Mouse (Mus musculus): ENCODE results near the gene Bclaf3. TPM values are rescaled to one million over a fixed set of nuclear protein-coding genes. Genes with fewer than 3 reads are reported as not detected.
A peak's percentile ranks its signal among the peaks of the same experiment; 100 is the strongest.
"Not testable (repeated sequence)": the region's sequence is repeated elsewhere in the genome, so short reads cannot be mapped to it uniquely, and the experiment has no call there.

Bclaf3 gene
- polyA plus RNA-seq, 1 experiment from 2014 or later: 6.5 TPM

DNA sequence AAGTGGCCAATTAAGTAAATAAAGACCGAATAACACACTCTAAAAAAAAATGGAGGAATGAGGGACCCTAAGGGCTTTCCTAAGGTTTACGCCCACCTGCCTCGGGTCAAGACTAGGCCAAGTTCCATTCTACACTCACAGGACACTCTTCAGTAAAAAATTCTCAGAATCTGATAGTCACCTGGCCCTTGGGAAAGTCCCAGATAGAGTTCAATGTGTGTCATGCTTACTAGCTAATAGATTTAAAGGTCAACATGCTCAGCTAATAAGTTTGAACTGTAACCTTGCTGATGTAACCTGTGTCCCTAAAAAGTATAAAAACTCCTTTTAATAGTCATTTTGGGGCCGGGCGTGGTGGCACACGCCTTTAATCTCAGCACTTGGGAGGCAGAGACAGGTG, 10.9 kb upstream of the Bclaf3 start:
- H3K4me1 ChIP-seq (ENCODE audit: control insufficient read depth, low read depth, low read length): no peaks in the 10 kb centered on the region
- H3K4me3 ChIP-seq (ENCODE audit: low read depth, low read length): no peak overlapping the region
- no peak for ATAC-seq (ENCODE audit: low read depth)
- no peak overlapping the region for H3K9ac ChIP-seq (ENCODE audit: low read depth, low read length)
- H3K4me2 ChIP-seq (ENCODE audit: low read depth, low read length): no peak overlapping the region
- H3K9me3 ChIP-seq (replicated peaks; ENCODE audit: control insufficient read depth, low read length): no peaks in the 10 kb centered on the region
- WGBS (ENCODE audit: insufficient replicate concordance): 64% methylated on average over 6 of the region's 6 CpGs
- no peaks in the 10 kb centered on the region for H3K27me3 ChIP-seq (ENCODE audit: control insufficient read depth, insufficient read depth, low read depth, low read length)
- H3K27ac ChIP-seq (ENCODE audit: low read length): no peak overlapping the region
- no peaks in the 10 kb centered on the region for H3K36me3 ChIP-seq (ENCODE audit: control insufficient read depth, insufficient read depth)

DNA sequence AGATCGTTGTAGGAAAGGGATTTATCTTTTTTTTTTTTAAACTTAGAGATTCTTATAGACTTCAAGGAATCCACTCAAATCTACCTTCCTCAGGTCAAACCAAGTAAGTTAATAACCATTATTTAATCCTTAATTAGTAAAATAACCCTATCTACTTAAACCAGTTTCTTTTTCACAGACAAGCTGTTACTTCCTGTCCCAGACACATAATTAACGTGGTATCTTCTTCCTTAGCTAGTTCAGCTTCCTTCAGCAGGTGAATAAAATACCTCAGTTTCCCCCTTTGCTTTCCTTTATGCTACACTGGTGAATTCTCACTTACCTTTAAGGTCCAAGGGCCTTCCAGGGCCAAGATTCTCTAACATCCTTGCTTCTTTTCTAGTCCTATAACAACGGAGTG, 4.7 kb upstream of the Bclaf3 start:
- Histone ChIP-seq H3K4me1 (ENCODE audit: control insufficient read depth, low read depth, low read length) (no peaks in the 10 kb centered on the region), H3K4me2 (ENCODE audit: low read depth, low read length) (no peak overlapping the region), H3K9ac (ENCODE audit: low read depth, low read length) (no peak overlapping the region), H3K27ac (ENCODE audit: low read length) (no peak overlapping the region), H3K4me3 (ENCODE audit: low read depth, low read length) (no peak overlapping the region), H3K9me3 (replicated peaks; ENCODE audit: control insufficient read depth, low read length) (no peaks in the 10 kb centered on the region), H3K27me3 (ENCODE audit: control insufficient read depth, insufficient read depth, low read depth, low read length) (no peaks in the 10 kb centered on the region), H3K36me3 (ENCODE audit: control insufficient read depth, insufficient read depth) (no peaks in the 10 kb centered on the region)
- 45% methylated on average over 3 of the region's 3 CpGs for WGBS (ENCODE audit: insufficient replicate concordance)
- ATAC-seq (ENCODE audit: low read depth): no peak

DNA sequence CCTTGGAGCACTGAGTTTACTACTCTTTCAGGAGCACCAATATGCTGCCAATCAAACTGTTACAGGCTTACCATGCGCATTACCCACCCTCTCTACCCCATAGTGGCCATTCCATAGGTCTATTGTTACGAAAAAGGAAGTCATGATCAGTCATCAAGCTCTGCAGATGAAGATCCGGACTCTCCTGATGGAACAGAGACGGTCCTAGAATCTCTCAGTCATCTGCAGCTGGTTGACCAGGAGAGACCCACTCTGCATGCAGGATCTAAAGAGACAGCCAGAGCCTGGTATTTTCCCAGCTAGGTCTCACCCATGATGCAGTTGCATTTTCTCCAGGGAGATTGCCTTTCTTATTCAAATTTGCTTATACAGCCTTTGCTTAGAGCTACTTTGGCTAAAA, 3.8 kb upstream of the Bclaf3 start:
- Histone ChIP-seq H3K27me3 (ENCODE audit: control insufficient read depth, insufficient read depth, low read depth, low read length) (no peaks in the 10 kb centered on the region), H3K4me1 (ENCODE audit: control insufficient read depth, low read depth, low read length) (no peaks in the 10 kb centered on the region), H3K27ac (ENCODE audit: low read length) (no peak overlapping the region), H3K4me3 (ENCODE audit: low read depth, low read length) (no peak overlapping the region), H3K36me3 (ENCODE audit: control insufficient read depth, insufficient read depth) (no peaks in the 10 kb centered on the region), H3K9me3 (replicated peaks; ENCODE audit: control insufficient read depth, low read length) (no peaks in the 10 kb centered on the region), H3K9ac (ENCODE audit: low read depth, low read length) (no peak overlapping the region), H3K4me2 (ENCODE audit: low read depth, low read length) (no peak overlapping the region)
- ATAC-seq (ENCODE audit: low read depth): no peak
- WGBS (ENCODE audit: insufficient replicate concordance): 56% methylated on average over 4 of the region's 4 CpGs

DNA sequence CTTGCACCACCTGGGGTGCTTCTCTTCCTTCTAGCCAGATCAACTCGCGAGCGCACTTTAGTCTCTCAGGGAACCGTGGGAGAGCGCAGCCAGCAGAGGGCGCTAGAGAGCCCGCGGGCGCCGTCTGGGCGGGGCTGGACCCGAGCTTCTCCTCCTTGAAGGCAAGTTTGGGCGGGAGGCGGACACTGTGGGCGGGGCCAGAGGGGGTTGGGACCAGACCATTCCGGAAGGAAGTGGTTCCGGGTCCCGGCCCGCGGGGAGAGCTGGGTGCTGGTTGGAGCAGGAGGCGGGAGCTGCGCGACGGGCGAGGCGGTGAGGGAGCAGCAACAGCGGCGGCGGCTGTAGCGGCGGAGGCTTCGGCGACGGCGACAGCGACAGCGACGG, 5.9 kb downstream of the Bclaf3 start:
- Histone ChIP-seq H3K4me3 (ENCODE audit: low read depth, low read length) (peak overlapping the region; percentile 78), H3K4me2 (ENCODE audit: low read depth, low read length) (peak overlapping the region; percentile 73)

DNA sequence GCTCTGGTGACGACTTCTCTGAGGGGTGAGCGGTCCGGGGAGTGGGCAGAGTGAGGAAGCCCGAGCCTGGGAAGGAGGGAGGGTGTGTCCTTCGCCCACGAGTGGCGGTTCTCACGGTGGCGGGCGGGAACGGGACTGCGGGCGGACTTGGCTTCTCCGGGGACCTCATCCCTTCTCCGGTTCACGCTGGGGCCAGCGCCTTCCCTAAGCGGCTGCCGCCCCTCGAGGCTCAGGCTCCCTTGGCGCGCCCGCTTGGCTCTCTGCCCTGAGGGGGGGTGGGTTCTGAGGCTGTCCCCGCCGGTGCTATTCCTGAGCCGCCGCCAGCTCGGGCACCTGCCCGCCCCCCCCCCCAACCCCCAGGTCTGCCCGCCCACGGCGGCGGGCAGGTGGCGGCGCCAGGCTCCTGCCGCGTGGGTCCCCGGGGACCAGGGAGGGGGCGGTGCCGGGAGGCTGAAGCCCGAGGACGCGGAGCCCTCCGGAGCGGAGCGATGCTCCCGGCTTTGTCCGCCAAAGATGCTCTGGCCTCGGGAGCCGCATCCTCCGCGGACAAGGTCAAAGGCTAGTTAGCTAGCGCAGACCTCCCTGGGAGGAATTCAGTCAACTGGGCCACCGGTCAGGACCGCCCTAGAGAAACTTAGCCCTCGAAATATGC, 6.4 kb downstream of the Bclaf3 start:
- H3K9ac ChIP-seq (ENCODE audit: low read depth, low read length): peak overlapping the region; percentile 79
- peak overlapping the region; percentile 78 for H3K4me3 ChIP-seq (ENCODE audit: low read depth, low read length)
- 18% methylated on average over 38 of the region's 56 CpGs for WGBS (ENCODE audit: insufficient replicate concordance)
- H3K4me1 ChIP-seq (ENCODE audit: control insufficient read depth, low read depth, low read length): peaks cover 2% of the 10 kb centered on the region; the same call in 1 of the 2 replicates
- H3K27ac ChIP-seq (ENCODE audit: low read length): peak overlapping the region; percentile 87
- peak overlapping the region; percentile 73 for H3K4me2 ChIP-seq (ENCODE audit: low read depth, low read length)
- H3K36me3 ChIP-seq (ENCODE audit: control insufficient read depth, insufficient read depth): no peaks in the 10 kb centered on the region
- ATAC-seq (ENCODE audit: low read depth): peak; percentile 52
- H3K9me3 ChIP-seq (replicated peaks; ENCODE audit: control insufficient read depth, low read length): no peaks in the 10 kb centered on the region
- H3K27me3 ChIP-seq (ENCODE audit: control insufficient read depth, insufficient read depth, low read depth, low read length): no peaks in the 10 kb centered on the region

More for the DNA sequence above, 5.9 kb downstream of the Bclaf3 start:
- WGBS (ENCODE audit: insufficient replicate concordance): 16% methylated on average over 35 of the region's 38 CpGs
- Histone ChIP-seq H3K4me1 (ENCODE audit: control insufficient read depth, low read depth, low read length) (peaks cover 2% of the 10 kb centered on the region; the same call in 1 of the 2 replicates), H3K27me3 (ENCODE audit: control insufficient read depth, insufficient read depth, low read depth, low read length) (no peaks in the 10 kb centered on the region), H3K27ac (ENCODE audit: low read length) (peak overlapping the region; percentile 87), H3K9ac (ENCODE audit: low read depth, low read length) (peak overlapping the region; percentile 79), H3K36me3 (ENCODE audit: control insufficient read depth, insufficient read depth) (no peaks in the 10 kb centered on the region), H3K9me3 (replicated peaks; ENCODE audit: control insufficient read depth, low read length) (no peaks in the 10 kb centered on the region)
- ATAC-seq (ENCODE audit: low read depth): peak; percentile 98

DNA sequence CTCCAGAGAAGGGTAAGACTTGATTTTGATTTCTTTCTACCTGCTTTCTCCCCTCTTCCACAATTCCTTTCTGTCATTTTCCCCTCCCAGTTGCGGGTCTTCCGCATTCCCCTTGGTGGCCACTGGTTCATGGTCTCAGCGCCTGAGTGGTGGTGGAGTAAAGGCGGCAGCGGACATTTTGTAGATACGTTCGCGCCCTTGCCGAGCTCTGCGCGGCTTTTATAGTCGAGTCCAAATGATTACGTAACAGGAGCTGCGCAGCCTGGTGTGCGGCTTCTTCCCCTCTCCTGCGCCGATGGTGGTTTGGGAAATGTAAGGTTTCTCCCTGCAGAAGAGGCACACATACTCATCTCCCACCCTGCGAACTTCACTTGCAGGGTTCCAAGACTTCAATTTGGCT, 15.4 kb downstream of the Bclaf3 start:
- H3K4me2 ChIP-seq (ENCODE audit: low read depth, low read length): no peak overlapping the region
- H3K9ac ChIP-seq (ENCODE audit: low read depth, low read length): no peak overlapping the region
- H3K4me1 ChIP-seq (ENCODE audit: control insufficient read depth, low read depth, low read length): no peaks in the 10 kb centered on the region
- ATAC-seq (ENCODE audit: low read depth): no peak
- H3K27me3 ChIP-seq (ENCODE audit: control insufficient read depth, insufficient read depth, low read depth, low read length): no peaks in the 10 kb centered on the region; the same call in 1 of the 2 replicates
- H3K9me3 ChIP-seq (replicated peaks; ENCODE audit: control insufficient read depth, low read length): no peaks in the 10 kb centered on the region
- H3K4me3 ChIP-seq (ENCODE audit: low read depth, low read length): no peak overlapping the region
- H3K36me3 ChIP-seq (ENCODE audit: control insufficient read depth, insufficient read depth): no peaks in the 10 kb centered on the region
- 79% methylated on average over 18 of the region's 18 CpGs for WGBS (ENCODE audit: insufficient replicate concordance)
- H3K27ac ChIP-seq (ENCODE audit: low read length): no peak overlapping the region

DNA sequence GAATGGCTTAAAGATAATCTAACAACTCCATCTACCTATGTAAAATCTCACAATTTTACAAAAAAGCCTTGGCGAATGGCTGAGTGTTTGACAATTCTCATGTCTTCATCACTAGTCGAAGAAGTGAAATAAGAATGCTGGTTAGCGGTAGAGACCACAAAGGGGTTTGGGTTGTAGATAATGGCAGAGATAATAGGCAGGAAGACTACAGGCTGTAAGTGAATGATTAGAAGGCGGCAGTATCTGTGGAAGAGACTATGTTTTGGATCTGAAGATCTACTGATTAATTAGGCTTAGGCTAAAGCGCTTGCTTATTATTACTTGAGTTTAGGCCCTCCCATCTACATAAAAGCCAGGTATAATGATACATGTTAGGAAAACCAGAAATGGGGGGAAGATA, 20.6 kb downstream of the Bclaf3 start:
- Histone ChIP-seq H3K27me3 (ENCODE audit: control insufficient read depth, insufficient read depth, low read depth, low read length) (no peaks in the 10 kb centered on the region; the same call in 1 of the 2 replicates), H3K4me2 (ENCODE audit: low read depth, low read length) (no peak overlapping the region), H3K36me3 (ENCODE audit: control insufficient read depth, insufficient read depth) (no peaks in the 10 kb centered on the region), H3K4me1 (ENCODE audit: control insufficient read depth, low read depth, low read length) (no peaks in the 10 kb centered on the region; the same call in 1 of the 2 replicates), H3K27ac (ENCODE audit: low read length) (no peak overlapping the region), H3K9ac (ENCODE audit: low read depth, low read length) (no peak overlapping the region), H3K4me3 (ENCODE audit: low read depth, low read length) (no peak overlapping the region), H3K9me3 (replicated peaks; ENCODE audit: control insufficient read depth, low read length) (no peaks in the 10 kb centered on the region)
- WGBS (ENCODE audit: insufficient replicate concordance): 46% methylated on average over 5 of the region's 5 CpGs
- no peak for ATAC-seq (ENCODE audit: low read depth)

DNA sequence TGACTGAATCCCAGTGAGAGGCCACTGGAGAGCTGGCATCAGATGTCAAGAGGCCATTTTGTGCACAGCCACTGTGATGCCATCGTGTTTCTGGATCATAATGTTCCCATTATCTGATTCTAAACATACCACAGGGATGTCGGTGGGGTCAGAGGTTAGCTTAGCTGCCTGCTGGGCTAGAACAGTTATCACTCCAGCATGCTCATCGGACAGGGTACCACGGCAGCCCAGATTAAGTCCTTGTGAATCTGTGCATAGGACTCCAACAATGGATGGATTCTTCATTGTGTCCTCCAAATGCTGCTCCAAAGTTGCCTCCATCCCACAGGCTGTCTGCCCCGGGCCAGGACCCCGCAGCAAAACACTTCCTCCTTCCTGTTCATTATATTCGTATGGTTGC, 58.2 kb downstream of the Bclaf3 start:
- H3K27me3 ChIP-seq (ENCODE audit: control insufficient read depth, insufficient read depth, low read depth, low read length); H3K9ac ChIP-seq (ENCODE audit: low read depth, low read length); H3K4me1 ChIP-seq (ENCODE audit: control insufficient read depth, low read depth, low read length); H3K9me3 ChIP-seq (replicated peaks; ENCODE audit: control insufficient read depth, low read length); H3K4me2 ChIP-seq (ENCODE audit: low read depth, low read length); H3K4me3 ChIP-seq (ENCODE audit: low read depth, low read length); H3K36me3 ChIP-seq (ENCODE audit: control insufficient read depth, insufficient read depth); H3K27ac ChIP-seq (ENCODE audit: low read length); ATAC-seq (ENCODE audit: low read depth): not testable (repeated sequence)
- WGBS (ENCODE audit: insufficient replicate concordance): 75% methylated on average over 7 of the region's 7 CpGs

DNA sequence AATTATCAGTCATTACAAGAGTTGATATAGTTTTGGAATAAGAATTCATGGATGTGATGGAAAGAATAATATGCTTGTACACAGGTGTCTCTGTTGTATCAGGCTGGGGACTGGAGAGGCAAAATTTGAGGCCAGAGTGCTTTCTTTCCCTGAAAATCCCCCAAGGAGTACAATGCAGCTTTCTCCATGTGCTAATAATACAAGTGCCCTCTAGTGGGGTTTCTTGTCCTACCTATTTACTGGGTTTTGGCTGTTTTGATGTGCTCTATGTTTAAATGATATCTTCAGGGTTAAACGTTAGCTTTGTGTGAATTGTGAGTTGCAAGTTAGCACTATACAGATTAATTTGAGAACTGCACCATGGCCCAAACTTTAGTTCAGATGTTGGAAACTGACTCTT, 65.1 kb downstream of the Bclaf3 start:
- H3K27me3 ChIP-seq (ENCODE audit: control insufficient read depth, insufficient read depth, low read depth, low read length): no peaks in the 10 kb centered on the region
- ATAC-seq (ENCODE audit: low read depth): no peak
- H3K27ac ChIP-seq (ENCODE audit: low read length): no peak overlapping the region
- H3K4me3 ChIP-seq (ENCODE audit: low read depth, low read length): no peak overlapping the region
- H3K36me3 ChIP-seq (ENCODE audit: control insufficient read depth, insufficient read depth): no peaks in the 10 kb centered on the region
- no peaks in the 10 kb centered on the region; the same call in 1 of the 2 replicates for H3K4me1 ChIP-seq (ENCODE audit: control insufficient read depth, low read depth, low read length)
- WGBS (ENCODE audit: insufficient replicate concordance): 42% methylated on average over 1 of the region's 1 CpGs
- H3K9ac ChIP-seq (ENCODE audit: low read depth, low read length): no peak overlapping the region
- no peaks in the 10 kb centered on the region for H3K9me3 ChIP-seq (replicated peaks; ENCODE audit: control insufficient read depth, low read length)
- H3K4me2 ChIP-seq (ENCODE audit: low read depth, low read length): no peak overlapping the region
